Mouse (Mus musculus): ENCODE results near the gene Zap70. TPM values are rescaled to one million over a fixed set of nuclear protein-coding genes. Genes with fewer than 3 reads are reported as not detected.

The Zap70 gene
- polyA plus RNA-seq (2012), result 1.4 and 1.6 TPM in 2 replicates

GRCm38 (mm10) chr1:36761568-36761967 is at the start of gene Zap70:
Zap70 (plus strand) TSS chr1:36761798.

GRCm38 (mm10) chr1:36714311-36714710 is 47.3 kb upstream of the Zap70 start, which contains the start of gene Actr1b:
Actr1b (minus strand) TSS chr1:36714422.

Other genes starting within 250 kb of the Zap70 start
- gene Cnnm3, start 249.9 kb upstream of the Zap70 start, polyA plus RNA-seq (2012), result 28.4 and 38.0 TPM in 2 replicates
- gene Ankrd23, start 224.9 kb upstream of the Zap70 start, polyA plus RNA-seq (2012), result 8.2 and 12.9 TPM in 2 replicates
- not detected in 2 replicates for gene Gm42417, start 222.4 kb upstream of the Zap70 start, polyA plus RNA-seq (2012)
- 10.8 and 13.6 TPM in 2 replicates for gene Ankrd39, start 214.4 kb upstream of the Zap70 start, polyA plus RNA-seq (2012)
- 2.9 and 5.3 TPM in 2 replicates for gene Sema4c, start 203.4 kb upstream of the Zap70 start, polyA plus RNA-seq (2012)
- gene Fam178b, start 78.6 kb upstream of the Zap70 start, polyA plus RNA-seq (2012), result 0.23 and 0.65 TPM in 2 replicates
- 1,724 and 1,930 TPM in 2 replicates for gene Cox5b, start 70.3 kb upstream of the Zap70 start, polyA plus RNA-seq (2012)
- gene 4933424G06Rik, start 51.6 kb upstream of the Zap70 start, polyA plus RNA-seq (2012), result not detected in 2 replicates
- 54.0 and 59.5 TPM in 2 replicates for gene Actr1b, start 47.4 kb upstream of the Zap70 start, polyA plus RNA-seq (2012)
- gene Tmem131, start 181.9 kb downstream of the Zap70 start, polyA plus RNA-seq (2012), result 23.7 and 29.4 TPM in 2 replicates

Measured in megakaryocyte-erythroid progenitor cell, adult 5 weeks (primary cell).